Mouse (Mus musculus) macrophage (primary cell): ENCODE data around the gene Spry1. TPM values are rescaled to one million over a fixed set of nuclear protein-coding genes. Genes with fewer than 3 reads are reported as not detected.

Source experiments
- H3K27ac ChIP-seq: fragments of 350-480 bp; formaldehyde crosslinking; 2 replicates; pipeline ENCODE4 v1.9.0; 2021
- H3K36me3 ChIP-seq: fragments of 350-480 bp; formaldehyde crosslinking; 2 replicates; pipeline ENCODE4 v1.9.0; 2021; ENCODE audit errors: inconsistent target
- H3K4me3 ChIP-seq: fragments of 350-480 bp; formaldehyde crosslinking; 2 replicates; pipeline ENCODE4 v1.9.0; 2021; ENCODE audit errors: inconsistent target
- H3K79me2 ChIP-seq: fragments of 350-480 bp; formaldehyde crosslinking; 2 replicates; pipeline ENCODE4 v1.9.0; 2021; ENCODE audit errors: inconsistent target
- WGBS: methylation state at CpG from one replicate; pipeline ENCODE4 v1.1.7; 2026; ENCODE audit warnings: inconsistent platforms; ENCODE audit not compliant: missing documents; 5-methylcytosine and 5-hydroxymethylcytosine counted together
- polyA plus RNA-seq: library from polyadenylated mRNA; stranded (reverse); fragments of 250-400 nt; gene quantifications from 3 replicates; pipeline ENCODE4 v1.2.4, GENCODE M21; 2018; ENCODE audit warnings: inconsistent platforms

Gene Spry1
- polyA plus RNA-seq, 1 experiment from 2014 or later: 0.07 TPM

GRCm38 (mm10) chr3:37648244-37648643 lies 8.5 kb downstream of the Spry1 start:
- no peaks in the 10 kb centered on the region for H3K79me2 ChIP-seq
- no peaks in the 10 kb centered on the region for H3K36me3 ChIP-seq
- WGBS: 78% methylated on average over 13 of the region's 13 CpGs
- H3K27ac ChIP-seq: no peak overlapping the region
- H3K4me3 ChIP-seq: no peak overlapping the region

DNA sequence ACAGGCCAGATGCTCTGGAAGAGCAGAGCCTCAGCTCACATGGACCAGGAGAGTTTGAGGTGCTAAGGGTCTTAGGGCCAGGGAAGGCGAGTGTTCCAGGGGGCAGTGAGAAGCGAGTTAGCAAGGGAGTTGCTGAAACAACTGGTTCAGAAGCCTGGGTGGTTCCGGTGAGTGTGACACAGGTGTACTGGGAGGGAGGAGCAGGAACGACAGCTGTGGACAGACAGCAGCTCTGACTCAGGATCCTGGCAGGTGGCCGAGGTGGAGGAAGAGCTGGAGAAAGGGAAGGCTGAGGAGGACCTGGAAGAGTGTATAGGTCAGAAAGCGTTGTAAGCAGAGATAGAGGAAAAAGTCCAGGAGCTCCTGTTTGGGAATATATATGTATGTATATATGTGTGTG lies 9.5 kb downstream of the Spry1 start:
- Histone ChIP-seq H3K36me3 (no peaks in the 10 kb centered on the region), H3K79me2 (no peaks in the 10 kb centered on the region), H3K4me3 (no peak overlapping the region), H3K27ac (no peak overlapping the region)
- WGBS: 91% methylated on average over 5 of the region's 6 CpGs

DNA sequence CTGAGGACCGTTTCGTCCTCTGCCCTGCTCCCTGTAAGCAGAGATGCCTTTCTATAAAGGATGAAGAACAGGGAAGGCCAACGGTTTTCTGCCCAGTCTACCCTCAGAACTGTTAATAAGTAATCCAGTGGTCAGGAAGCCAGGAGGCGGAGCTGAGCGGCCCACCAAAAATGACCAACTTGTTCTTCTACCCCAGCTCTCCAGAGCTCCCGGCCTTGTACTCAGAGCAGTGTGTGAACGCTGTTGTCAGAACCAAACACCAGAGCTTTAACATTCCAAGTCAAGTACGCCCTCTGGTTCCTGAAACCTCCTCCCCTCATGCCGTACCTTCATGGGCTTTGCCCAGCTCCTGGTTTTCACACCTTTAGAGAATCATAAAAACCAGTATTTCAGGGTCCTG lies 12.8 kb downstream of the Spry1 start:
- Histone ChIP-seq H3K36me3 (no peaks in the 10 kb centered on the region), H3K79me2 (no peaks in the 10 kb centered on the region), H3K27ac (no peak overlapping the region), H3K4me3 (no peak overlapping the region)
- WGBS: 92% methylated on average over 9 of the region's 9 CpGs

GRCm38 (mm10) chr3:37653935-37654729 lies 14.4 kb downstream of the Spry1 start:
- H3K36me3 ChIP-seq: no peaks in the 10 kb centered on the region
- H3K27ac ChIP-seq: 0 out of 2 replicates have a peak overlapping the region, but pooled peaks have one; percentile 5
- no peaks in the 10 kb centered on the region for H3K79me2 ChIP-seq
- H3K4me3 ChIP-seq: peak overlapping the region; percentile 31
- WGBS: 1% methylated on average over 16 of the region's 16 CpGs

- H3K27ac ChIP-seq: no peak overlapping the region
- H3K79me2 ChIP-seq: no peaks in the 10 kb centered on the region
- 79% methylated on average over 5 of the region's 6 CpGs for WGBS
- peak overlapping the region; percentile 31; the same call in 1 of the 2 replicates for H3K4me3 ChIP-seq
- H3K36me3 ChIP-seq: no peaks in the 10 kb centered on the region
Measured at GRCm38 (mm10) chr3:37654787-37655186, 15.0 kb downstream of the Spry1 start.

DNA sequence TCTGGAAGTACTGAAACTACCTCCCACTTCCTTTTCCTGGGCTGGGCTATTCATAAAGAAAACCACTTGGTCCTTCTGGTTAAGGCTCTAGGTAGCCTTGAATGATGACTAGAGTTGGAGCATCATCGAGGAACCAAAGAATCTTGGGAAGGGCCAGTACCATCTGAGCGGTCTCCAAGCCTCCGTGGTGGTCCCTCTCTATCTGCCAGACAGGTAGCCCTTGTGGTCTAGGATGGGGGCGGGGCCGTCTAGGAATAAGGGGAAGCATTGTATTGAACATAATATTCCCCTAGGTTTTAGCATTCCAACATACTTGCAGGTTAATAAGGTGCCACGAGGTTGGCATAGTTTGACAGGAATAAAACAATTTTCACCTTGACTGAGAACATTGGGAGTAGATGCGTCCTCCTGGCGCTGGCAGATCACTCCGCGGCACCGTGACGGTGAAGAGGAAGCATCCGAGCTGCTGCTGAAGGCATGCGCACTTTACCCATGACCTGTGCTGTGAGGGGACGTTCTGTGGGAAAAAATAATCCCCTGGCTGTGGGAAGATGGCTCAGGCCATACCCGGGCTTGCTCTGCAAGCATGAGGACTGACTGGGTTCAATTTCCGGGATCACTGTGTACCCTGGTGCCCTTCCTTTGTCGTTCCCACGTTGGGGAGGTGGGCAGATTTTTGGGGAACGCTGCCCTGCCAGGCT lies 16.3 kb downstream of the Spry1 start:
- Histone ChIP-seq H3K79me2 (no peaks in the 10 kb centered on the region), H3K4me3 (no peak overlapping the region), H3K36me3 (no peaks in the 10 kb centered on the region), H3K27ac (no peak overlapping the region)
- WGBS: 21% methylated on average over 20 of the region's 20 CpGs

GRCm38 (mm10) chr3:37657009-37657408 lies 17.3 kb downstream of the Spry1 start:
- 28% methylated on average over 8 of the region's 8 CpGs for WGBS
- Histone ChIP-seq H3K79me2 (no peaks in the 10 kb centered on the region), H3K4me3 (no peak overlapping the region)

DNA sequence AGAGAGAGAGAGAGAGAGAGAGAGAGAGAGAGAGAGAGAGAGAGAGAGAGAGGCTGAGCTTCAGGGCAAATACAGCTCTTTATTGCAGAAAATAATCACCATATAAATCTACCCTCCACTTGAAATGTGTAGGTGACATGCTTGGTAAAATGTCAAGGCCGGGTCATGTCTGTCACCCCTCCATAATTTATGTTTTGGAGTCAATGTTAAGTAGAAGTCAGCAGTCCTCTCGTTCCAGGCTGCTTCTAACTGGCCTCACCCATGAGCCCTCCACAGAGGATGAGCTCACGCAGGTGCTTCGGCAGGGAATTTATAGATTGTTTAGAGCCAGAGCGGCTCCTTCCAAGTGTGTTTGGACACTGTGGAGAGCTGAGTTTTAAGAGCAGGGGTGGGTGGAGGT lies 18.4 kb downstream of the Spry1 start:
- Histone ChIP-seq H3K36me3 (no peaks in the 10 kb centered on the region), H3K79me2 (no peaks in the 10 kb centered on the region), H3K4me3 (no peak overlapping the region), H3K27ac (no peak overlapping the region)
- WGBS: 83% methylated on average over 4 of the region's 5 CpGs

More at GRCm38 (mm10) chr3:37657009-37657408, 17.3 kb downstream of the Spry1 start:
- H3K27ac ChIP-seq: no peak overlapping the region
- no peaks in the 10 kb centered on the region for H3K36me3 ChIP-seq

- no peak overlapping the region for H3K27ac ChIP-seq
- H3K79me2 ChIP-seq: no peaks in the 10 kb centered on the region
- no peak overlapping the region for H3K4me3 ChIP-seq
- no peaks in the 10 kb centered on the region for H3K36me3 ChIP-seq
- WGBS: 39% methylated on average over 5 of the region's 6 CpGs
Measured at GRCm38 (mm10) chr3:37659621-37660020, 19.9 kb downstream of the Spry1 start.

- no peaks in the 10 kb centered on the region for H3K79me2 ChIP-seq
- no peak overlapping the region for H3K27ac ChIP-seq
- no peak overlapping the region for H3K4me3 ChIP-seq
- 37% methylated on average over 9 of the region's 9 CpGs for WGBS
- no peaks in the 10 kb centered on the region for H3K36me3 ChIP-seq
Measured at GRCm38 (mm10) chr3:37666291-37667118, 26.8 kb downstream of the Spry1 start.

- Histone ChIP-seq H3K27ac (no peak overlapping the region), H3K79me2 (no peaks in the 10 kb centered on the region), H3K36me3 (no peaks in the 10 kb centered on the region), H3K4me3 (no peak overlapping the region)
- WGBS: 43% methylated on average over 2 of the region's 2 CpGs
Measured at GRCm38 (mm10) chr3:37667119-37667467, 27.3 kb downstream of the Spry1 start.

- Histone ChIP-seq H3K4me3 (no peak overlapping the region), H3K79me2 (no peaks in the 10 kb centered on the region), H3K27ac (no peak overlapping the region), H3K36me3 (no peaks in the 10 kb centered on the region)
- WGBS: 24% methylated on average over 7 of the region's 7 CpGs
Measured at GRCm38 (mm10) chr3:37667736-37668135, 28.0 kb downstream of the Spry1 start.

GRCm38 (mm10) chr3:37668652-37669051 lies 28.9 kb downstream of the Spry1 start:
- no peak overlapping the region for H3K4me3 ChIP-seq
- H3K79me2 ChIP-seq: no peaks in the 10 kb centered on the region
- WGBS: 94% methylated on average over 12 of the region's 12 CpGs
- no peaks in the 10 kb centered on the region for H3K36me3 ChIP-seq
- H3K27ac ChIP-seq: no peak overlapping the region

GRCm38 (mm10) chr3:37669100-37669499 lies 29.4 kb downstream of the Spry1 start:
- WGBS: 94% methylated on average over 20 of the region's 20 CpGs
- Histone ChIP-seq H3K36me3 (no peaks in the 10 kb centered on the region), H3K27ac (no peak overlapping the region), H3K4me3 (no peak overlapping the region), H3K79me2 (no peaks in the 10 kb centered on the region)
